Mouse (Mus musculus) mature B cell (primary cell): Measurements from ENCODE around the gene Nus1.

Experiments used
- in situ Hi-C: fragments of 300-500 bp; cut with MboI; formaldehyde crosslinking; loops from 2 replicates; pipeline ENCODE4 v1.14.3; 2019

Nus1 gene

DNA sequence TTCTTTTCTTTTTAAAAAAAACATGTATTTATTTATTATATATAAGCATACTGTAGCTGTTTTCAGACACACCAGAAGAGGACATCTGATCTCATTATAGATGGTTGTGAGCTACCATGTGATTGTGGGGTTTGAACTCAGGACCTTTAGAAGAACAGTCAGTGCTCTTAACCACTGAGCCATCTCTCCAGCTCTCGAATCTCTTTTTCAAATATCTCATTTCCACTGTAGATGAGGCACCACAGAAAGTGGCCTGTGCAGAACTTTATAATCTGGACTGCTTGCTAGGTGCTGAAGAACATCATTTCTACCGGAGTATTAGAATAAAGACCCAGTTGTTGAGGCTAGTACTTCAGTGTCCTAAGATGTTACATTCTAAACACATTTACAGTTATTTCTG lies 2.3 kb upstream of the Nus1 start:
- in situ Hi-C loops, result no loop called here

DNA sequence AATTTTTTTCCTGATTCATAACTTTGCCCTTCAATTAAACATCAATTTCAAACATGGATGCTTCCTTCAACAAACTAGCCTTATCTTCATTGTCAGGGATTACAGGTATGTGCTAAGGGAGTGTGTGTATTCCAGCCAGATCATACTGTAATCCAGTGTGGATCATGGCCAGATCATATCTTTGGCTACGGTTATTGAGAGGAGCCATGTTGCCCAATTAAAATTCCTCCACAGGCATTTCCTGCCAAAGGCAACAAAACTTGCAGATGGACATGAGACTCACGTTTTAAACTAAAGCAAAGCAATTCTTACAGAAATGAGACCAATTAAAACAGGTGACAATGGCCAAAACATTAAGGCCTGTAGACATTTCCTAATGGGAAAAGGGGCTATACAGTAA lies 889 bp upstream of the Nus1 start:
- in situ Hi-C loops, result no loop called here

DNA sequence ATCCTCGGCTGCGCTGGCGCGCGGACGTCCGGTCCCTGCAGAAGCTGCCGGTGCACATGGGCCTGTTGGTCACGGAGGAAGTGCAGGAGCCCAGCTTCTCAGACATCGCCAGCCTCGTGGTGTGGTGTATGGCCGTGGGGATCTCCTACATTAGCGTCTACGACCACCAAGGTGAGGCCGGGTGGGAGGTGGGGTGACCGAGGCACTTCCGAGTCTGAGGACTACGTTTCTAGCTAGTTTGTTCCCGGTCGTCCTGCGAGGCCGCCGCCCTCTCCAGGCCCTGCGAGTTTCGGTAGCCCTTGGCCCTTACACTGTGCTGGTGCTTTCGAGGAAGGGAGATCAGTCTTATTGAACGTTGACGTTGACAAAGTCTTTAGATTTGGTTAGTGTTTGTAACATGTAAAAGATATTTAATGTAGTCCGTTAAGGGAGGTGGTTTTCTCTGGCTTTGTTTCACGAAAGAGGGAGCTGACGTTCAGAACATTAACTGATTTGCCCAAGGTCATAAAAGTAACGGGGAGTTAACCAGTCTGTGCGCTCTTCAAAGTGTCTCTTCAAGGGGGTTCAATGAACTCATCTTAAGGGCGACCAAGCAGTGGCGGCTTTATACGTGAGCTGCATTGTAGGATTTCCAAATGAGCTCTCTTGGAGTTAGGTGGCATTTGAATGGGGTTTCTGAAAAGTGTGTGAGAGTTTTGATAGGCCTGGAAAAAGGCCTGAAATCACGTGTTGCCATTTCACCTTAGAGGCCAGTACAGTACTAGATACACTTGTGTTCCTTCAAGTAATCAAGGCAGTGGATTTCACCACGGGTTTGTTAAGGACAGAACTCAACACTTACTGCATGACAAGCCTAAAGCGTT lies 882 bp downstream of the Nus1 start:
- in situ Hi-C loops, result no loop called here

DNA sequence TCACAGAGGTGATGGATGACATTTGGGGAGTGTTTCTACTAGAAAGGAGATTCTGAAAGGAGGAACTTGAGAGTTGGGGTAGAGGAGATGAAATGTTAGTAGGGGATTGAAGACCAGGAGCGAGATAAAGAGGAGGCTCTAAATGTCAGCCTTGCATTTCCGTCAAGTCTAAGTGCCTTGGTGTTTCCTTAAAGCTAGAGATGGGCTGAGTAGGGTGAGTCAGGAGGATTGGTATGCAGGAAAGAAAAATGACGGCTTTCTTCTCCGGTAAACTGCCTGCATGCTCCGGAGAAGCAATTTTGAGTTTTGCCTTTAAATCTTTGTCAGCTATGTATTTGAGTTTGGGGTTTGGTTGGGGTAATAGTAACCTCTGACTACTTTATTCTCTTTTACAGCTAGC lies 1.6 kb downstream of the Nus1 start:
- in situ Hi-C loops, result no loop called here

DNA sequence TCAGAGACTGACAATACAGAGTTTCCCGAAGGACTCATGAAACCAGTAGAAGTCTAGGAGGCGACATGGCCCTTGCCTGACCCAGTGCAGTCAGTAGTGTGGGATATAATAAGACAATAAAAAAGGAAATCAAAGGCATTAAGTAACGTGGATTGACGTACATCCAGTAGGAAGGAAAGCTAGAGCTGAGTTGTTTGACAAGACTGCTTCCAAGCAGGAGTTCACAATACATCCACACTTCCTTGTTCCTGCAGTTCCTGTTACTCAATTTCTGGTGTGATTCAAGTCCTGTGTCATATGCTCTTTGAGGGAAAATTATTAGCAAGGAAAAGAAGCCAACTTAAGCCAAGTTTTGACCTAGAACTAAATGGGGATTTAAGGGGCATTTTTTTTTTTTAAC lies 2.1 kb downstream of the Nus1 start:
- in situ Hi-C loops, result no loop called here

DNA sequence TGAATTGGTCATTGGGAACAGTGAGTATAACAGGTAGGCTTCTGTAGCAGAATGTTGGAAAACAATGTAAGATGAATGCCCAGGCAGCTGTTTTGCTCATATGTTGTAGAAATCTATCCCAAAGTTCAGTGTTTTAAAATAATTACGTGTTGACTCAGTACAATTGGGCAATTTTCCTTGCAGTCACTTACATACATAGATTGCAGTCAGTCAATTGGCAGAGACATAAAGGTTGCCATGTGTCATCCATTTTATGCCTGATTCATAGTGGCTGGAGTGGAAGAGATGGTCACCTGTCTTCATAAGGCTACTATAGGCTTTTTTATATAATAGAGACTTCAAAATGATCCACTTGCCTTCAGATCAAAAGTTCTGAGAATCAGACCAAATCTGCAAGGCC lies 3.2 kb downstream of the Nus1 start:
- in situ Hi-C loops, result no loop called here

DNA sequence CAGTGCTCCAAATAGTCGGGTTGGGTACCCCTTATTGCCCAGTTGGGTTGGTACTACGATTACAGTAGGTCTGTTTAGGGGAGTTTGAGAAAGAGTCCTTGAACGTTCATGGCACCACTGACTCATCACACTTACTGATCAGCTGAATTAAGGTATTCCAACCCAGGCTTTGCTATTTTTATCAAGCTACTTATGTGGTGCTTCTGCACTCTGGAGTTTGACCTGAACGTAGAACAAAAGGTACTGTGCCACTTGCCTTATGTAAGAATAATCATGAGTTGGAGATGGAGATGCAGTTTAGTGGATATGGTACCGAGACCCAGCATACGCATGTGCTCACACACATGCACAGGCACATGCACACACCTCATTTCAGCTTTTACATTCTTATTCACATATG lies 4.4 kb downstream of the Nus1 start:
- in situ Hi-C loops, result no loop called here

DNA sequence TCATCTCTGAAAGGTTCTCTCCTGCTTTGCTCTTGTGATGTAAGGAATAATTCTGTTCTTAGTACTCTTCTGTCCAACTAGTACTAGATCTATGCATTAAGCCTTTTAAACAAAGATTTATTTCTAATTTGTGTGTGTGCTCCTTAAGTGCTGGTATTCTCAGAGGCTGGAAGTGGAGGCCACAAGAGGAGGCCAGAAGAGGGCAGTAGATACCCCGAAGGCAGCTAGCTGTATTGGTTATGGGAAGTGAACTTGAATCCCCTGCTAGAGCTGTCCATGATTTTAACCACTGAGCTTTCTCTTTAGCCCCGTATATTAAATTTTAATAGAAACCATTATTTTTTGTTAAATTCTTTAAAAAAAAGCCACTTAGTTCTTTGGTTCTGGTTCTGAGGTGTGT lies 5.8 kb downstream of the Nus1 start:
- in situ Hi-C loops, result no loop called here

DNA sequence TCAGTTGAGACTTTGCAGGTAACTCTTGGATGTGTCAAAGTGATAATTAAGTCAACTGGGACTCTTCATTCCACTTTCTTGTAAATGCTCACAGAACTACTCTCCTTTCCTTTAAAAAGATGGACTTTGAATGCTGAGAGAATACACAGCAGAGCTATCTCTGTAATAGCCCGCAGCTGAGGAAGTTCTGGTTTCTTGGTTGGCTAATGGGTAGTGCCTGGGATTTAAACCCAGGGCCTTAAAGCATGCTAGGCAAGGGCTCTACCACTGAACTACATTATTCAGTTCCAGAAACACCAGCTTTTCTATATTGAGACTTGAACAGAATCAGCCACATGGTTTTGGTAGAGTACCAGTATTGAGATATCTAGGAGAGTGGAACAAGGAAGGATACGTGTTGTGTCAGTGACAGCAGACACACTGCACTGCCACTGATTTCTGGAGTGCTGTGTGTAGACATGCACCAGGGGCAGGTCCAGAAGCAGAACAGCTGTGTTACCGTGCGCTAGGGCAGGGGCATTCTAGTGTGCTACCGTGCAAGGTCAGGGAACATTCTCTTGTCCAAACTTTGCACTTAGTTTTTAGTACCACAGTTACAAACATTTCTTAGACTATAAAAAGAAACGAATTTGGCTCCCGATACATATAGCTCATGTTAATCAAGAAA lies 9.1 kb downstream of the Nus1 start:
- in situ Hi-C loops, result no loop called here

DNA sequence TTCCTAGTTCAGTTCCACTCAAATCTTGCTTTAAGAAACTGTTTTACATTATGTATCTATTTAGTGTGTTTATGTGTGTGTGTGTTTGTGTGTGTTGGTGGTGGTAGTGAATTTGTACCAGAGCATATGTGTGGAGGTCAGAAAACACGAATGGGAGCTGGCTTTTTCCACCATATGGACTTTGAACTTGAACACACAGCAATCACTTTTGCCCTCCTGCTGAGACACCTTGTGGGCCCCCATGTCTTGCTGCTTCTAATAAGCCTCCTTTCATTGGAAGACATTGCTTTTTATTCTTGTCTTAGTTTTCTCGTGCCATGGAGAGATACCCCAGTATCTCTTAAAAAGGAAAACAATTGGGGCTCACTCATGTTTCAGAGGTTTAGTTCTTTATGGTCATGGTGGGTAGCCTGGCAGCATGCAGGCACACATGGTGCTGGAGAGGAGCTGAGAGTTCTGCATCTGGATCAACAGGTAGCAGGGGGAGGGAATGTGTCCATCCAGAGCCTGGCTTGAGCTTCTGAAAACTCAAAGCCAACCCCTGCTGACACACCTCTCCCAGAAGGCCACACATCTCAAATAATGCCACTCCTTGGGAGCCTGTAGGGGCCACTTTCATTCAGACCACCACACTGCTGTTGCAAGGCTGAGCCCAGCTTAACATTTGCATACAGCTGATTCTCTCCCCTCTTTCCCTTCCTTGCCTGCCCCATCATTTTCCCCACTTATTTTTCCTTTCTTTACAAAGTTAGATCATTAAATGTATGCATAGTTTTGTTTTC lies 10.5 kb downstream of the Nus1 start:
- in situ Hi-C loops, result no loop called here

DNA sequence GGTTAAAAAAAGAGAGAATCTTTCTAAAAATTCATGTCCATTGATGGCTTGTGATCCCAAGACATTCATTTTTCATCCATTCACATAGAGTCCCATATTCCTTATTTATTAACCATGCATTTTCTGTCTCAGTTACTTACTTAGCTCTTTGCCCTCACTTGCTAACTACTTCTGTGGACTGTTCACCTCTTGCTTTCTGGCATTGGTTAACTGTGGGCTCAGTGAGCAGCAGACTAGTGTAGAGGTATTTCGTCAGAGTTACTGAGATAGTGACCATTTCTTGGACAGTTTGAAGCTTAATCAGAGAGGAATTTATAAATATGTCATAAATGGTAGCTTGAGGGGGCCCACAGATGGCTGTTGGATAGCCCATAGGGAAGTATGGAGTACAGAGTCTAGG lies 13.6 kb downstream of the Nus1 start:
- in situ Hi-C loops, result no loop called here

DNA sequence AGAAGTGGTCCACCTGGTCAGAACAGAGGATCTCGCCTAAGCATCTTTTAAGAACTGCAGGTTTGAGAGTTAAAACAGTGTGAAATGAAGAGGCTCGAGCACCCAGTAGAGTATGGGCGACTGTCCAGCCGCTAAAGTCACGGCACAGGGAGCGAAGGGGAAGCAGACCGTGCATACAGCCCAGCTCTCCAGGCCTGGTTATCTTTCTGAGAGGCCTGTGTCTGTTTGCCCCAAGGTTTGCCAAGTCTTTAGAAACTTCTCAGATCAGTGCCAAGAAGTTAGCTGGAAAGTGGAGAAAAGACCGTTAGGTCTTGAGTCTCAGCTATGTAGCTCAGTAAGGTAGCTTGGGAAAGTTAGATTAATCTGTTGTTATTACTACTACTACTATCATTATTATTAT lies 17.5 kb downstream of the Nus1 start:
- in situ Hi-C loops, result no loop called here

DNA sequence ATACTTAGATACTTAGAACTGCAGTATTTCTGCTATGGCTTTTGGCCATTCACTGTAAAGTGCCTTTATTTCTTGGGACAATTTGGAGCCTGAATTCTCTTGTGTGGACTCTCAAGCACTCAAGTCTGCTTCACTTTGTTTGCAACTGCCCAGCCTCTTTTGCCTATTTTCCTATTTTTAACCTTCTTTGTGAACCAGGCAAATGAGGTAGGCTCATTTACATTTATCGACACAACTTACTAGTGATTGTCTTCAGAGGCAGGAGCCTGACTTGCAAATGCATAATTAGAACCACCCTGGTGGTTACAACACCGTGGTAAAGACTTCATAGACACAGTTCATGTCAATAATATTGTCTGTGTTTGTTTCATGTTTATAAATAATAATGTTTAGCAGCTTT lies 43.3 kb downstream of the Nus1 start:
- in situ Hi-C loops, result no loop called here

DNA sequence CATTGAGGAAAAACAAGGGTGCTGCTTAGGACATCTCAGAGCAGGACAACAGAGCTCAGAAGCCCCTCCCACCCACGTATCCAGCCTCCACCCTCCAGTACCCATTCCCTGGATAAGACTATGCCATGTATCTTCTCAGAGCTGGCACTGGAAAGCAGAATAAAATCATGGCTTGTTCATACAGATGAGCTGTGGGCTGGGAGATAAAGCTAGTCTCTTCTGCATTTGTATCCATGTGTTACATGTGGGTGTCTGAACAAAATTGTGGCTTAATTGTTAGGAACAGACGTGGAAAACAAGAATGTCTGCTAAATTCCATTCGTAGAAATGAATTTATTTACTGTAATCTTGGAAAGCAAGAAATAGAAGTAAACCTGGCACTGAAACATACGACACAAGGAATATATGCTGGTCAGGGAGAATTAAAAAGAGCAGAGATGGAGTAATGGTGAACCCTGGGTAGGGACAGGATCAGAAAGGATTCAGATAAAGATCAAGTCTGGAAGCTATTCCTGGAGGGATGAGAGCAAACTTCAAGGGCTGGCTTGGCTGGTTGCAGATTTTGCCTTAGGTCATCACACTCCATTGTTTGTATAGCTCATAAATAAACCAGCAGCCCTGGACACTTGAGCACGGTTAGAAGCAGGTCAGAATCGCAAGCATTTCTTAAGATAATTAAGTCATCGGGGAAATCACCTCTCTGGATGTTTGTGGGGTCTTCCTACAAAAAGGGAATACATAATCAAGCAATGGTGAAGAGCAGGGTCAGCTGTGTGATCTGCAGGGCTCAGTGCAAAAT lies 46.8 kb downstream of the Nus1 start:
- in situ Hi-C loops, result no loop called here

DNA sequence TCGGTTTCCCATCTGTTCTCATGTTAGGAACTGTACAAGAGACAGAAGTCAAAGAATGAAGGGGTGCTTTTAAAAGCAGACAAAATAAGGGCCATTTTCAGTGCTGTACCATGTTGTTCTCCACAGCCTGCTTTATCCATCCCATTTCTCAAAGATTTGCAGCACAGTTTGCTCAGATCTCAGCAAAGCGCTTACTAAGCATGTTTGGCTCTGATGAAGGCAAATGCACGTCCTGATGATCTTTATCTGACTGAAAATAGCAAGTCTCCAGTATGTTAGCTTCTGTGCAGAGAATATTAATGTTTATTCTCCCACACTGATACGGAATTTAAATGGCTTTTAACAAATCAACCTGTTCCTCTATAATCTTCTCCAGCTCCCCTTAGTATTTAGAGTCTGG lies 54.2 kb downstream of the Nus1 start:
- in situ Hi-C loops, result no loop called here
